Mouse (Mus musculus): Measurements from ENCODE around the gene Znrf3. TPM values are rescaled to one million over a fixed set of nuclear protein-coding genes. Genes with fewer than 3 reads are reported as not detected.
A peak's percentile ranks its signal among the peaks of the same experiment; 100 is the strongest.
"Not testable (repeated sequence)": the region's sequence is repeated elsewhere in the genome, so short reads cannot be mapped to it uniquely, and the experiment has no call there.

Gene Znrf3
- polyA plus RNA-seq, 1 experiment from 2014 or later, result 10.7 TPM

- in situ Hi-C loops (cut with MboI; ENCODE audit: low pct_unique_long_range_greater_than_20kb), result loop anchor here (5.0 to 25.0 kb wide), 2 partner anchors 185 to 435 kb away; no protein-coding TSS in a partner anchor
- TF ChIP-seq CTCF (IDR thresholded peaks at IDR 0.05), result no peak
- CTCF ChIA-PET, result interaction anchor here (2.0 kb wide), 1 partner anchor 295 kb away, joined by 4 read pairs; no protein-coding TSS in a partner anchor
- no peak for ATAC-seq
- no peak for DNase-seq (ENCODE audit: low read depth, low spot score)
- POLR2A ChIA-PET, result no interaction called here
- no peaks in the 10 kb centered on the region for H3K27me3 ChIP-seq
These were observed 32.2 kb upstream of the Znrf3 start for GRCm38 (mm10) chr11:5476806-5477205.

GRCm38 (mm10) chr11:5475556-5476118 lies 31.0 kb upstream of the Znrf3 start:
- ATAC-seq; DNase-seq (ENCODE audit: low read depth, low spot score): not testable (repeated sequence)

GRCm38 (mm10) chr11:5474130-5474529 lies 29.5 kb upstream of the Znrf3 start:
- no peaks in the 10 kb centered on the region for H3K27me3 ChIP-seq
- POLR2A ChIA-PET, result no interaction called here
- DNase-seq (ENCODE audit: low read depth, low spot score) (peak; percentile 28), ATAC-seq (no peak)
- CTCF ChIA-PET, result interaction anchor here (1.1 to 3.6 kb wide), 7 partner anchors 31 to 359 kb away, joined by 3 to 23 read pairs (median 4); no protein-coding TSS in a partner anchor
- peak; percentile 76 for TF ChIP-seq CTCF (IDR thresholded peaks at IDR 0.05)
- in situ Hi-C loops (cut with MboI; ENCODE audit: low pct_unique_long_range_greater_than_20kb), result no loop called here

More at GRCm38 (mm10) chr11:5475556-5476118, 31.0 kb upstream of the Znrf3 start:
- H3K27me3 ChIP-seq, result not testable (repeated sequence)
- CTCF ChIA-PET, result interaction anchor here (1.3 kb wide), 1 partner anchor 56 kb away, joined by 3 read pairs; no protein-coding TSS in a partner anchor
- POLR2A ChIA-PET, result interaction anchor here (1.2 kb wide), 1 partner anchor 376 kb away, joined by 3 read pairs; no protein-coding TSS in a partner anchor
- in situ Hi-C loops (cut with MboI; ENCODE audit: low pct_unique_long_range_greater_than_20kb), result loop anchor here (5.0 to 25.0 kb wide), 2 partner anchors 183 to 437 kb away; no protein-coding TSS in a partner anchor

GRCm38 (mm10) chr11:5470055-5470454 lies 25.4 kb upstream of the Znrf3 start:
- DNase-seq (ENCODE audit: low read depth, low spot score) (no peak), ATAC-seq (no peak)
- in situ Hi-C loops (cut with MboI; ENCODE audit: low pct_unique_long_range_greater_than_20kb), result no loop called here
- peaks cover 3% of the 10 kb centered on the region for H3K27me3 ChIP-seq
- no peak for TF ChIP-seq CTCF (IDR thresholded peaks at IDR 0.05)
- ChIA-PET POLR2A (no interaction called here), CTCF (interaction anchor here (1.3 to 2.7 kb wide), 2 partner anchors 179 to 288 kb away, joined by 5 to 15 read pairs; no protein-coding TSS in a partner anchor)

- no peak for ATAC-seq
- peaks cover 3% of the 10 kb centered on the region for H3K27me3 ChIP-seq
- ChIA-PET CTCF (interaction anchor here (1.0 to 2.7 kb wide), 3 partner anchors 178 to 287 kb away, joined by 3 to 15 read pairs (median 5); no protein-coding TSS in a partner anchor), POLR2A (interaction anchor here (0.6 kb wide), 1 partner anchor 711 kb away, joined by 3 read pairs; no protein-coding TSS in a partner anchor)
- DNase-seq (ENCODE audit: low read depth, low spot score), result no peak
- peak; percentile 63 for TF ChIP-seq CTCF (IDR thresholded peaks at IDR 0.05)
- in situ Hi-C loops (cut with MboI; ENCODE audit: low pct_unique_long_range_greater_than_20kb), result no loop called here
These were observed 24.4 kb upstream of the Znrf3 start for GRCm38 (mm10) chr11:5469084-5469483.

GRCm38 (mm10) chr11:5468471-5468870 lies 23.8 kb upstream of the Znrf3 start:
- H3K27me3 ChIP-seq, result peaks cover 3% of the 10 kb centered on the region
- POLR2A ChIA-PET, result no interaction called here
- CTCF ChIA-PET, result interaction anchor here (1.0 to 2.7 kb wide), 3 partner anchors 132 to 281 kb away, joined by 3 to 15 read pairs (median 3); no protein-coding TSS in a partner anchor
- in situ Hi-C loops (cut with MboI; ENCODE audit: low pct_unique_long_range_greater_than_20kb), result no loop called here
- no peak for DNase-seq (ENCODE audit: low read depth, low spot score)
- TF ChIP-seq CTCF (IDR thresholded peaks at IDR 0.05), result no peak
- ATAC-seq, result no peak

GRCm38 (mm10) chr11:5451923-5452322 lies 7.3 kb upstream of the Znrf3 start:
- TF ChIP-seq CTCF (IDR thresholded peaks at IDR 0.05), result no peak
- CTCF ChIA-PET, result no interaction called here
- ATAC-seq, result no peak
- in situ Hi-C loops (cut with MboI; ENCODE audit: low pct_unique_long_range_greater_than_20kb), result loop anchor here (5.0 to 10.0 kb wide), 2 partner anchors 160 to 337 kb away; no protein-coding TSS in a partner anchor
- POLR2A ChIA-PET, result no interaction called here
- DNase-seq (ENCODE audit: low read depth, low spot score), result no peak
- no peaks in the 10 kb centered on the region for H3K27me3 ChIP-seq

- in situ Hi-C loops (cut with MboI; ENCODE audit: low pct_unique_long_range_greater_than_20kb), result loop anchor here (5.0 to 10.0 kb wide), 2 partner anchors 159 to 337 kb away; no protein-coding TSS in a partner anchor
- POLR2A ChIA-PET, result no interaction called here
- no peaks in the 10 kb centered on the region for H3K27me3 ChIP-seq
- CTCF ChIA-PET, result no interaction called here
- no peak for ATAC-seq
- no peak for TF ChIP-seq CTCF (IDR thresholded peaks at IDR 0.05)
- DNase-seq (ENCODE audit: low read depth, low spot score), result no peak
These were observed 6.7 kb upstream of the Znrf3 start for GRCm38 (mm10) chr11:5451341-5451740.

- no peak for TF ChIP-seq CTCF (IDR thresholded peaks at IDR 0.05)
- in situ Hi-C loops (cut with MboI; ENCODE audit: low pct_unique_long_range_greater_than_20kb), result loop anchor here (5.0 to 10.0 kb wide), 2 partner anchors 158 to 336 kb away; no protein-coding TSS in a partner anchor
- DNase-seq (ENCODE audit: low read depth, low spot score), result no peak
- POLR2A ChIA-PET, result no interaction called here
- ATAC-seq, result no peak
- H3K27me3 ChIP-seq, result no peaks in the 10 kb centered on the region
- CTCF ChIA-PET, result no interaction called here
These were observed 6.1 kb upstream of the Znrf3 start for GRCm38 (mm10) chr11:5450701-5451100.

- H3K27me3 ChIP-seq, result no peaks in the 10 kb centered on the region
- DNase-seq (ENCODE audit: low read depth, low spot score) (no peak), ATAC-seq (no peak)
- POLR2A ChIA-PET, result no interaction called here
- CTCF ChIA-PET, result no interaction called here
- in situ Hi-C loops (cut with MboI; ENCODE audit: low pct_unique_long_range_greater_than_20kb), result no loop called here
- no peak for TF ChIP-seq CTCF (IDR thresholded peaks at IDR 0.05)
These were observed 856 bp upstream of the Znrf3 start for GRCm38 (mm10) chr11:5445452-5445953.

GRCm38 (mm10) chr11:5444234-5444598 lies 431 bp downstream of the Znrf3 start:
- ChIA-PET POLR2A (interaction anchor here (0.6 kb wide), 1 partner anchor 42 kb away, joined by 3 read pairs; no protein-coding TSS in a partner anchor), CTCF (no interaction called here)
- in situ Hi-C loops (cut with MboI; ENCODE audit: low pct_unique_long_range_greater_than_20kb), result no loop called here
- H3K27me3 ChIP-seq, result no peaks in the 10 kb centered on the region
- no peak for TF ChIP-seq CTCF (IDR thresholded peaks at IDR 0.05)
- DNase-seq (ENCODE audit: low read depth, low spot score) (no peak), ATAC-seq (peak; percentile 33)

Measured in Patski (cell line).